Mouse (Mus musculus): Measurements from ENCODE around the gene Rfx1. TPM values are rescaled to one million over a fixed set of nuclear protein-coding genes. Genes with fewer than 3 reads are reported as not detected.

Gene Rfx1
- polyA plus RNA-seq, 1 experiment from 2014 or later: 11.0 TPM

GRCm38 (mm10) chr8:84090585-84090984, 24.0 kb downstream of the Rfx1 start:
- Histone ChIP-seq H3K9ac (no peak overlapping the region), H3K27me3 (ENCODE audit: control insufficient read depth, insufficient read depth, low read length) (no peaks in the 10 kb centered on the region), H3K4me1 (replicated peaks; ENCODE audit: control insufficient read depth, insufficient read depth, low read length) (no peaks in the 10 kb centered on the region), H3K4me3 (replicated peaks; ENCODE audit: low read length) (no peak overlapping the region), H3K36me3 (replicated peaks; ENCODE audit: control insufficient read depth, insufficient read depth) (peaks cover 94% of the 10 kb centered on the region), H3K4me2 (replicated peaks) (no peak overlapping the region), H3K9me3 (ENCODE audit: control insufficient read depth, low read length) (no peaks in the 10 kb centered on the region), H3K27ac (no peak overlapping the region)
- 96% methylated on average over 8 of the region's 8 CpGs for WGBS
- DNase-seq (ENCODE audit: low spot score) (no peak), ATAC-seq (ENCODE audit: low FRiP score) (no peak)

GRCm38 (mm10) chr8:84096061-84096460, 29.4 kb downstream of the Rfx1 start:
- H3K4me1 ChIP-seq (replicated peaks; ENCODE audit: control insufficient read depth, insufficient read depth, low read length): no peaks in the 10 kb centered on the region
- H3K9ac ChIP-seq: no peak overlapping the region
- no peaks in the 10 kb centered on the region for H3K27me3 ChIP-seq (ENCODE audit: control insufficient read depth, insufficient read depth, low read length)
- H3K36me3 ChIP-seq (replicated peaks; ENCODE audit: control insufficient read depth, insufficient read depth): peaks cover 96% of the 10 kb centered on the region
- H3K27ac ChIP-seq: no peak overlapping the region
- H3K4me3 ChIP-seq (replicated peaks; ENCODE audit: low read length): no peak overlapping the region
- ATAC-seq (ENCODE audit: low FRiP score) (no peak), DNase-seq (ENCODE audit: low spot score) (no peak)
- H3K9me3 ChIP-seq (ENCODE audit: control insufficient read depth, low read length): no peaks in the 10 kb centered on the region
- WGBS: 76% methylated on average over 7 of the region's 8 CpGs
- no peak overlapping the region for H3K4me2 ChIP-seq (replicated peaks)

GRCm38 (mm10) chr8:84098376-84098775, 31.7 kb downstream of the Rfx1 start:
- Histone ChIP-seq H3K4me2 (replicated peaks) (no peak overlapping the region), H3K4me3 (replicated peaks; ENCODE audit: low read length) (no peak overlapping the region), H3K9ac (no peak overlapping the region), H3K36me3 (replicated peaks; ENCODE audit: control insufficient read depth, insufficient read depth) (peaks cover 90% of the 10 kb centered on the region), H3K27ac (no peak overlapping the region), H3K4me1 (replicated peaks; ENCODE audit: control insufficient read depth, insufficient read depth, low read length) (peaks cover 17% of the 10 kb centered on the region), H3K27me3 (ENCODE audit: control insufficient read depth, insufficient read depth, low read length) (no peaks in the 10 kb centered on the region), H3K9me3 (ENCODE audit: control insufficient read depth, low read length) (no peaks in the 10 kb centered on the region)
- WGBS: 98% methylated on average over 7 of the region's 7 CpGs
- no peak for DNase-seq (ENCODE audit: low spot score)
- ATAC-seq (ENCODE audit: low FRiP score): no peak

- no peaks in the 10 kb centered on the region for H3K9me3 ChIP-seq (ENCODE audit: control insufficient read depth, low read length)
- no peak overlapping the region for H3K9ac ChIP-seq
- H3K36me3 ChIP-seq (replicated peaks; ENCODE audit: control insufficient read depth, insufficient read depth): peaks cover 58% of the 10 kb centered on the region
- H3K27me3 ChIP-seq (ENCODE audit: control insufficient read depth, insufficient read depth, low read length): no peaks in the 10 kb centered on the region
- no peak overlapping the region for H3K4me3 ChIP-seq (replicated peaks; ENCODE audit: low read length)
- DNase-seq (ENCODE audit: low spot score): no peak
- no peak overlapping the region for H3K27ac ChIP-seq
- ATAC-seq (ENCODE audit: low FRiP score): no peak
- whole genome bisulfite sequencing: 95% methylated on average over 25 of the region's 25 CpGs
- H3K4me1 ChIP-seq (replicated peaks; ENCODE audit: control insufficient read depth, insufficient read depth, low read length): peaks cover 30% of the 10 kb centered on the region
- H3K4me2 ChIP-seq (replicated peaks): no peak overlapping the region
These were observed 35.0 kb downstream of the Rfx1 start for GRCm38 (mm10) chr8:84101476-84102270.

GRCm38 (mm10) chr8:84103601-84104000, 37.0 kb downstream of the Rfx1 start:
- no peaks in the 10 kb centered on the region for H3K27me3 ChIP-seq (ENCODE audit: control insufficient read depth, insufficient read depth, low read length)
- H3K9me3 ChIP-seq (ENCODE audit: control insufficient read depth, low read length): no peaks in the 10 kb centered on the region
- ATAC-seq (ENCODE audit: low FRiP score) (no peak), DNase-seq (ENCODE audit: low spot score) (no peak)
- peak overlapping the region; percentile 96 for H3K27ac ChIP-seq
- H3K4me3 ChIP-seq (replicated peaks; ENCODE audit: low read length): peak overlapping the region; percentile 60
- H3K9ac ChIP-seq: peak overlapping the region; percentile 76
- WGBS: 27% methylated on average over 3 of the region's 3 CpGs
- H3K4me2 ChIP-seq (replicated peaks): peak overlapping the region; percentile 82
- H3K36me3 ChIP-seq (replicated peaks; ENCODE audit: control insufficient read depth, insufficient read depth): peaks cover 39% of the 10 kb centered on the region
- H3K4me1 ChIP-seq (replicated peaks; ENCODE audit: control insufficient read depth, insufficient read depth, low read length): peaks cover 30% of the 10 kb centered on the region

- H3K27ac ChIP-seq: peak overlapping the region; percentile 96
- H3K4me1 ChIP-seq (replicated peaks; ENCODE audit: control insufficient read depth, insufficient read depth, low read length): peaks cover 30% of the 10 kb centered on the region
- no peaks in the 10 kb centered on the region for H3K27me3 ChIP-seq (ENCODE audit: control insufficient read depth, insufficient read depth, low read length)
- H3K4me3 ChIP-seq (replicated peaks; ENCODE audit: low read length): peak overlapping the region; percentile 60
- ATAC-seq (ENCODE audit: low FRiP score) (peak; percentile 79), DNase-seq (ENCODE audit: low spot score) (peak; percentile 68)
- no peaks in the 10 kb centered on the region for H3K9me3 ChIP-seq (ENCODE audit: control insufficient read depth, low read length)
- peak overlapping the region; percentile 76 for H3K9ac ChIP-seq
- peak overlapping the region; percentile 82 for H3K4me2 ChIP-seq (replicated peaks)
- 0% methylated on average over 24 of the region's 29 CpGs for WGBS
- peaks cover 34% of the 10 kb centered on the region for H3K36me3 ChIP-seq (replicated peaks; ENCODE audit: control insufficient read depth, insufficient read depth)
These were observed 37.6 kb downstream of the Rfx1 start for GRCm38 (mm10) chr8:84104221-84104620.

GRCm38 (mm10) chr8:84104697-84105609, 38.3 kb downstream of the Rfx1 start, which contains the start of gene Dcaf15:
Gene Dcaf15, minus strand, starts transcription at chr8:84104768.
- ATAC-seq (ENCODE audit: low FRiP score) (peak; percentile 96), DNase-seq (ENCODE audit: low spot score) (peak; percentile 98)
- peak within 1 kb of the TSS; percentile 82 for H3K4me2 ChIP-seq (replicated peaks)
- peak within 1 kb of the TSS; percentile 60 for H3K4me3 ChIP-seq (replicated peaks; ENCODE audit: low read length)
- no peaks in the 10 kb centered on the region for H3K27me3 ChIP-seq (ENCODE audit: control insufficient read depth, insufficient read depth, low read length)
- H3K4me1 ChIP-seq (replicated peaks; ENCODE audit: control insufficient read depth, insufficient read depth, low read length): peaks cover 30% of the 10 kb centered on the region
- H3K27ac ChIP-seq: peak within 1 kb of the TSS; percentile 96
- WGBS: 6% methylated on average over 42 of the region's 42 CpGs
- H3K9me3 ChIP-seq (ENCODE audit: control insufficient read depth, low read length): no peaks in the 10 kb centered on the region
- peaks cover 27% of the 10 kb centered on the region for H3K36me3 ChIP-seq (replicated peaks; ENCODE audit: control insufficient read depth, insufficient read depth)
- H3K9ac ChIP-seq: peak within 1 kb of the TSS; percentile 76

GRCm38 (mm10) chr8:84105676-84106075, 39.0 kb downstream of the Rfx1 start:
- Histone ChIP-seq H3K27me3 (ENCODE audit: control insufficient read depth, insufficient read depth, low read length) (no peaks in the 10 kb centered on the region), H3K4me2 (replicated peaks) (no peak overlapping the region; the same call in 1 of the 2 replicates), H3K4me1 (replicated peaks; ENCODE audit: control insufficient read depth, insufficient read depth, low read length) (peaks cover 30% of the 10 kb centered on the region), H3K4me3 (replicated peaks; ENCODE audit: low read length) (no peak overlapping the region), H3K9ac (0 out of 2 replicates have a peak overlapping the region, but pooled peaks have one; percentile 24), H3K36me3 (replicated peaks; ENCODE audit: control insufficient read depth, insufficient read depth) (peaks cover 20% of the 10 kb centered on the region), H3K9me3 (ENCODE audit: control insufficient read depth, low read length) (no peaks in the 10 kb centered on the region), H3K27ac (peak overlapping the region; percentile 84)
- no peak for ATAC-seq (ENCODE audit: low FRiP score)
- WGBS: 90% methylated on average over 2 of the region's 2 CpGs
- DNase-seq (ENCODE audit: low spot score): no peak
